Mouse (Mus musculus): Measurements from ENCODE around the gene Tceal9.
A peak's percentile ranks its signal among the peaks of the same experiment; 100 is the strongest.
"Not testable (repeated sequence)": the region's sequence is repeated elsewhere in the genome, so short reads cannot be mapped to it uniquely, and the experiment has no call there.

The Tceal9 gene

GRCm38 (mm10) chrX:136244574-136245229 is at the start of gene Tceal9:
Gene Tceal9 (plus strand): TSS chrX:136245079.
- H3K36me3 ChIP-seq (ENCODE audit: control insufficient read depth, insufficient read depth, low read length, poor library complexity, severe bottlenecking): no peaks in the 10 kb centered on the region
- no peaks in the 10 kb centered on the region for H3K27me3 ChIP-seq (ENCODE audit: control insufficient read depth, insufficient read depth, low read length, poor library complexity, severe bottlenecking)
- peak; percentile 79 for DNase-seq (ENCODE audit: low read depth, low spot score)

GRCm38 (mm10) chrX:136195193-136195944 is 49.5 kb upstream of the Tceal9 start:
- Histone ChIP-seq H3K36me3 (ENCODE audit: control insufficient read depth, insufficient read depth, low read length, poor library complexity, severe bottlenecking) (no peaks in the 10 kb centered on the region), H3K27me3 (ENCODE audit: control insufficient read depth, insufficient read depth, low read length, poor library complexity, severe bottlenecking) (no peaks in the 10 kb centered on the region)
- DNase-seq (ENCODE audit: low read depth, low spot score): no peak

GRCm38 (mm10) chrX:136196873-136197272 is 48.0 kb upstream of the Tceal9 start:
- Histone ChIP-seq H3K27me3 (ENCODE audit: control insufficient read depth, insufficient read depth, low read length, poor library complexity, severe bottlenecking) (no peaks in the 10 kb centered on the region), H3K36me3 (ENCODE audit: control insufficient read depth, insufficient read depth, low read length, poor library complexity, severe bottlenecking) (no peaks in the 10 kb centered on the region)
- DNase-seq (ENCODE audit: low read depth, low spot score): peak; percentile 25

- no peak for DNase-seq (ENCODE audit: low read depth, low spot score)
- no peaks in the 10 kb centered on the region for H3K36me3 ChIP-seq (ENCODE audit: control insufficient read depth, insufficient read depth, low read length, poor library complexity, severe bottlenecking)
- no peaks in the 10 kb centered on the region for H3K27me3 ChIP-seq (ENCODE audit: control insufficient read depth, insufficient read depth, low read length, poor library complexity, severe bottlenecking)
Measured at GRCm38 (mm10) chrX:136203257-136203656, 41.6 kb upstream of the Tceal9 start.

- Histone ChIP-seq H3K27me3 (ENCODE audit: control insufficient read depth, insufficient read depth, low read length, poor library complexity, severe bottlenecking) (no peaks in the 10 kb centered on the region), H3K36me3 (ENCODE audit: control insufficient read depth, insufficient read depth, low read length, poor library complexity, severe bottlenecking) (no peaks in the 10 kb centered on the region)
- peak; percentile 0 for DNase-seq (ENCODE audit: low read depth, low spot score)
Measured at GRCm38 (mm10) chrX:136203664-136204066, 41.2 kb upstream of the Tceal9 start, which contains the start of gene Tceal5. Gene Tceal5 (minus strand): TSS chrX:136203876.

- Histone ChIP-seq H3K27me3 (ENCODE audit: control insufficient read depth, insufficient read depth, low read length, poor library complexity, severe bottlenecking) (no peaks in the 10 kb centered on the region), H3K36me3 (ENCODE audit: control insufficient read depth, insufficient read depth, low read length, poor library complexity, severe bottlenecking) (no peaks in the 10 kb centered on the region)
- DNase-seq (ENCODE audit: low read depth, low spot score): no peak
Measured at GRCm38 (mm10) chrX:136204406-136204805, 40.5 kb upstream of the Tceal9 start.

GRCm38 (mm10) chrX:136213396-136213795 is 31.5 kb upstream of the Tceal9 start:
- Histone ChIP-seq H3K27me3 (ENCODE audit: control insufficient read depth, insufficient read depth, low read length, poor library complexity, severe bottlenecking) (no peaks in the 10 kb centered on the region), H3K36me3 (ENCODE audit: control insufficient read depth, insufficient read depth, low read length, poor library complexity, severe bottlenecking) (no peaks in the 10 kb centered on the region)
- DNase-seq (ENCODE audit: low read depth, low spot score): no peak

- DNase-seq (ENCODE audit: low read depth, low spot score); H3K36me3 ChIP-seq (ENCODE audit: control insufficient read depth, insufficient read depth, low read length, poor library complexity, severe bottlenecking); H3K27me3 ChIP-seq (ENCODE audit: control insufficient read depth, insufficient read depth, low read length, poor library complexity, severe bottlenecking): not testable (repeated sequence)
Measured at GRCm38 (mm10) chrX:136214729-136215677, 29.9 kb upstream of the Tceal9 start, which contains the start of the genes Tceal7 and Bex1. Gene Tceal7 (plus strand): TSS chrX:136214779. Gene Bex1 (minus strand): TSS chrX:136215513.

- no peak for DNase-seq (ENCODE audit: low read depth, low spot score)
Measured at GRCm38 (mm10) chrX:136216303-136216702, 28.6 kb upstream of the Tceal9 start.

GRCm38 (mm10) chrX:136223714-136224113 is 21.2 kb upstream of the Tceal9 start:
- Histone ChIP-seq H3K36me3 (ENCODE audit: control insufficient read depth, insufficient read depth, low read length, poor library complexity, severe bottlenecking) (no peaks in the 10 kb centered on the region), H3K27me3 (ENCODE audit: control insufficient read depth, insufficient read depth, low read length, poor library complexity, severe bottlenecking) (no peaks in the 10 kb centered on the region)
- DNase-seq (ENCODE audit: low read depth, low spot score): no peak

More at GRCm38 (mm10) chrX:136216303-136216702, 28.6 kb upstream of the Tceal9 start:
- no peaks in the 10 kb centered on the region for H3K36me3 ChIP-seq (ENCODE audit: control insufficient read depth, insufficient read depth, low read length, poor library complexity, severe bottlenecking)
- no peaks in the 10 kb centered on the region for H3K27me3 ChIP-seq (ENCODE audit: control insufficient read depth, insufficient read depth, low read length, poor library complexity, severe bottlenecking)

- no peaks in the 10 kb centered on the region for H3K36me3 ChIP-seq (ENCODE audit: control insufficient read depth, insufficient read depth, low read length, poor library complexity, severe bottlenecking)
- no peaks in the 10 kb centered on the region for H3K27me3 ChIP-seq (ENCODE audit: control insufficient read depth, insufficient read depth, low read length, poor library complexity, severe bottlenecking)
- DNase-seq (ENCODE audit: low read depth, low spot score): no peak
Measured at GRCm38 (mm10) chrX:136227768-136228167, 17.1 kb upstream of the Tceal9 start.

GRCm38 (mm10) chrX:136238118-136238517 is 6.8 kb upstream of the Tceal9 start:
- DNase-seq (ENCODE audit: low read depth, low spot score): peak; percentile 56
- Histone ChIP-seq H3K36me3 (ENCODE audit: control insufficient read depth, insufficient read depth, low read length, poor library complexity, severe bottlenecking) (no peaks in the 10 kb centered on the region), H3K27me3 (ENCODE audit: control insufficient read depth, insufficient read depth, low read length, poor library complexity, severe bottlenecking) (no peaks in the 10 kb centered on the region)

GRCm38 (mm10) chrX:136243181-136243580 is 1.7 kb upstream of the Tceal9 start:
- DNase-seq (ENCODE audit: low read depth, low spot score): no peak
- no peaks in the 10 kb centered on the region for H3K27me3 ChIP-seq (ENCODE audit: control insufficient read depth, insufficient read depth, low read length, poor library complexity, severe bottlenecking)
- no peaks in the 10 kb centered on the region for H3K36me3 ChIP-seq (ENCODE audit: control insufficient read depth, insufficient read depth, low read length, poor library complexity, severe bottlenecking)

- DNase-seq (ENCODE audit: low read depth, low spot score): peak; percentile 26
- H3K27me3 ChIP-seq (ENCODE audit: control insufficient read depth, insufficient read depth, low read length, poor library complexity, severe bottlenecking): no peaks in the 10 kb centered on the region
- no peaks in the 10 kb centered on the region for H3K36me3 ChIP-seq (ENCODE audit: control insufficient read depth, insufficient read depth, low read length, poor library complexity, severe bottlenecking)
Measured at GRCm38 (mm10) chrX:136245521-136246071, 717 bp downstream of the Tceal9 start.

Data from splenic B cell, adult 2 months (primary cell).